Mouse (Mus musculus) granulocyte monocyte progenitor cell, adult 5-6 weeks (primary cell): ENCODE results near the gene Phf7. TPM values are rescaled to one million over a fixed set of nuclear protein-coding genes. Genes with fewer than 3 reads are reported as not detected.

ENCODE experiments used
- ATAC-seq: replicated peaks from 2 replicates; pipeline ENCODE4 v1.8.0; 2016; ENCODE audit warnings: mild to moderate bottlenecking, moderate TSS enrichment, inconsistent platforms; ENCODE audit not compliant: poor library complexity, severe bottlenecking
- total RNA-seq, 2 experiments: library from RNA; stranded (forward) in 1 of 2; stranded (reverse) in 1 of 2; fragments of 200-712, 200-1000 nt in 1 of 2; fragments of >200 nt in 1 of 2; fragmentation: Nextera tagmentation in 1 of 2; gene quantifications; 2 replicates each; pipeline ENCODE4 v1.2.3; 2014 to 2017

Gene Phf7
- 13.9 and 15.2 TPM in 2 replicates for total RNA-seq (2014; fragmentation: Nextera tagmentation)
- 14.8 and 17.4 TPM in 2 replicates for total RNA-seq (2017)

GRCm38 (mm10) chr14:31251084-31251604 lies at the start of gene Phf7, which contains the start of gene Bap1:
Phf7 (minus strand) TSS chr14:31251317.
Bap1 (plus strand) TSS chr14:31251450.
- peak; percentile 91 for ATAC-seq

- no peak for ATAC-seq
These were observed 34.6 kb upstream of the Phf7 start for GRCm38 (mm10) chr14:31285728-31286127.

GRCm38 (mm10) chr14:31272164-31272563 lies 21.0 kb upstream of the Phf7 start:
- peak; percentile 65 for ATAC-seq

GRCm38 (mm10) chr14:31271121-31271520 lies 20.0 kb upstream of the Phf7 start:
- ATAC-seq = no peak

GRCm38 (mm10) chr14:31269456-31270100 lies 18.5 kb upstream of the Phf7 start:
- peak; percentile 78 for ATAC-seq

GRCm38 (mm10) chr14:31268301-31269001 lies 17.3 kb upstream of the Phf7 start:
- ATAC-seq = no peak

GRCm38 (mm10) chr14:31267649-31268048 lies 16.5 kb upstream of the Phf7 start:
- ATAC-seq = no peak

- no peak for ATAC-seq
These were observed 9.8 kb upstream of the Phf7 start for GRCm38 (mm10) chr14:31260932-31261331.

- ATAC-seq = no peak
These were observed 9.3 kb upstream of the Phf7 start for GRCm38 (mm10) chr14:31260374-31260773.

- no peak for ATAC-seq
These were observed 7.4 kb upstream of the Phf7 start for GRCm38 (mm10) chr14:31258476-31259050.

GRCm38 (mm10) chr14:31252091-31252490 lies 974 bp upstream of the Phf7 start:
- no peak for ATAC-seq

GRCm38 (mm10) chr14:31251626-31252025 lies 509 bp upstream of the Phf7 start:
- no peak for ATAC-seq

GRCm38 (mm10) chr14:31250222-31251083 lies 664 bp downstream of the Phf7 start:
- peak; percentile 3; the same call in 1 of the 2 replicates for ATAC-seq

GRCm38 (mm10) chr14:31248396-31248795 lies 2.7 kb downstream of the Phf7 start:
- ATAC-seq = no peak

GRCm38 (mm10) chr14:31245946-31246345 lies 5.2 kb downstream of the Phf7 start:
- ATAC-seq = no peak

- peak; percentile 70 for ATAC-seq
These were observed 6.3 kb downstream of the Phf7 start for GRCm38 (mm10) chr14:31244777-31245176.

- no peak for ATAC-seq
These were observed 10.6 kb downstream of the Phf7 start for GRCm38 (mm10) chr14:31240528-31240927.

- ATAC-seq = no peak
These were observed 13.8 kb downstream of the Phf7 start for GRCm38 (mm10) chr14:31237101-31237882.

- peak; percentile 92 for ATAC-seq
These were observed 17.0 kb downstream of the Phf7 start for GRCm38 (mm10) chr14:31233996-31234591.
